Mouse (Mus musculus) CH12.LX (cell line): ENCODE data around the gene Dyx1c1. TPM values are rescaled to one million over a fixed set of nuclear protein-coding genes. Genes with fewer than 3 reads are reported as not detected.

Experiments
- DNase-seq: peaks from one replicate; pipeline ENCODE4 v3.0.0-alpha.2; 2013; ENCODE audit errors: extremely low read depth
- H3K27ac ChIP-seq: 2 replicates; pipeline ENCODE4 v1.5.1; 2012; ENCODE audit warnings: low read depth, mild to moderate bottlenecking, control low read depth, moderate library complexity; ENCODE audit not compliant: insufficient read depth
- H3K27me3 ChIP-seq: replicated peaks from 2 replicates; pipeline ENCODE3; 2012; ENCODE audit warnings: inconsistent platforms
- H3K36me3 ChIP-seq, 2 experiments: replicated peaks in 1 of 2; 2 replicates each; pipeline versions ENCODE3 to v1.6.1; 2012; ENCODE audit warnings: inconsistent platforms in 1 of 2, low read length in 1 of 2, mild to moderate bottlenecking in 1 of 2, mixed read lengths in 1 of 2, moderate library complexity in 1 of 2; ENCODE audit not compliant: control insufficient read depth in 1 of 2, insufficient read depth in 1 of 2
- H3K4me1 ChIP-seq, 2 experiments: 2 replicates each; pipeline ENCODE4 v1.6.1; 2012; ENCODE audit warnings: inconsistent platforms in 1 of 2, moderate library complexity in 1 of 2; ENCODE audit not compliant: insufficient read depth in 2 of 2, control insufficient read depth in 1 of 2
- H3K4me2 ChIP-seq: 2 replicates; pipeline ENCODE4 v1.6.1; 2012; ENCODE audit warnings: low read depth, mild to moderate bottlenecking, control low read depth; ENCODE audit not compliant: poor library complexity, insufficient read depth, severe bottlenecking
- H3K4me3 ChIP-seq, 3 experiments: fragments of 150-350 bp in 1 of 3; sonication (generic) in 1 of 3; replicated peaks in 1 of 3; 2 replicates each; pipeline versions ENCODE3 to v1.5.1; 2011 to 2012; ENCODE audit warnings: low read depth in 2 of 3, low read length in 2 of 3, mild to moderate bottlenecking in 2 of 3, moderate library complexity in 2 of 3, control low read depth in 1 of 3, improper control_type of control experiment in 1 of 3, inconsistent platforms in 1 of 3, mixed read lengths in 1 of 3; ENCODE audit not compliant: poor library complexity in 1 of 3
- H3K79me2 ChIP-seq: replicated peaks from 2 replicates; pipeline ENCODE4 v1.6.1; 2012; ENCODE audit warnings: mild to moderate bottlenecking, moderate library complexity; ENCODE audit not compliant: control insufficient read depth, poor library complexity, insufficient read depth, severe bottlenecking; ENCODE audit errors: extremely low read depth
- H3K9ac ChIP-seq: 2 replicates; pipeline ENCODE4 v1.6.1; 2012; ENCODE audit warnings: low read depth, mild to moderate bottlenecking, control low read depth, moderate library complexity; ENCODE audit not compliant: insufficient read depth
- H3K9me3 ChIP-seq: replicated peaks from 2 replicates; pipeline ENCODE3; 2012; ENCODE audit warnings: low read length, inconsistent platforms, mixed read lengths
- BHLHE40 ChIP-seq: IDR thresholded peaks from 2 replicates; pipeline ENCODE4 v1.6.1; 2011; ENCODE audit warnings: mild to moderate bottlenecking, low read depth, low read length, improper control_type of control experiment
- CHD1 ChIP-seq: IDR thresholded peaks from 2 replicates; pipeline ENCODE4 v1.6.1; 2012; ENCODE audit warnings: low read depth, low read length, improper control_type of control experiment, inconsistent platforms
- CTCF ChIP-seq, 2 experiments: IDR thresholded peaks in 1 of 2; conservative IDR thresholded peaks in 1 of 2; 2 replicates each; pipeline ENCODE4 v1.5.1; 2011 to 2012; ENCODE audit warnings: low read depth in 2 of 2, low read length in 2 of 2, improper control_type of control experiment in 1 of 2, inconsistent platforms in 1 of 2, mild to moderate bottlenecking in 1 of 2, moderate library complexity in 1 of 2
- E2F4 ChIP-seq: IDR thresholded peaks from 2 replicates; pipeline ENCODE4 v1.6.1; 2011; ENCODE audit warnings: low read depth, low read length, improper control_type of control experiment; ENCODE audit not compliant: insufficient replicate concordance
- EP300 ChIP-seq: IDR thresholded peaks from 2 replicates; pipeline ENCODE4 v1.6.1; 2011; ENCODE audit warnings: low read length, improper control_type of control experiment
- IRF4 ChIP-seq: IDR thresholded peaks from 2 replicates; pipeline ENCODE4 v1.6.1; 2014; ENCODE audit warnings: low read depth, mild to moderate bottlenecking, inconsistent platforms, low read length, improper control_type of control experiment
- JUN ChIP-seq: IDR thresholded peaks from 2 replicates; pipeline ENCODE4 v1.6.1; 2011; ENCODE audit warnings: low read depth, mild to moderate bottlenecking, low read length, improper control_type of control experiment, moderate library complexity; ENCODE audit not compliant: insufficient read depth
- JUND ChIP-seq: conservative IDR thresholded peaks from 2 replicates; pipeline ENCODE4 v1.6.1; 2011; ENCODE audit warnings: low read depth, low read length, improper control_type of control experiment
- MAFK ChIP-seq: IDR thresholded peaks from 2 replicates; pipeline ENCODE4 v1.6.1; 2011; ENCODE audit warnings: low read length, improper control_type of control experiment; ENCODE audit not compliant: insufficient replicate concordance
- MAX ChIP-seq: IDR thresholded peaks from 2 replicates; pipeline ENCODE4 v1.6.1; 2011; ENCODE audit warnings: low read length, improper control_type of control experiment
- NELFE ChIP-seq: IDR thresholded peaks from 2 replicates; pipeline ENCODE4 v1.6.1; 2011; ENCODE audit warnings: low read depth, low read length, improper control_type of control experiment
- NRF1 ChIP-seq: IDR thresholded peaks from 2 replicates; pipeline ENCODE4 v1.6.1; 2014; ENCODE audit warnings: low read depth, mild to moderate bottlenecking, inconsistent platforms, low read length, improper control_type of control experiment, moderate library complexity
- POLR2A ChIP-seq: IDR thresholded peaks from 2 replicates; pipeline ENCODE4 v1.6.1; 2011; ENCODE audit warnings: low read depth, mild to moderate bottlenecking, improper control_type of control experiment, low read length
- RAD21 ChIP-seq: IDR thresholded peaks from 2 replicates; pipeline ENCODE4 v1.6.1; 2011; ENCODE audit warnings: low read depth, mild to moderate bottlenecking, low read length, improper control_type of control experiment, moderate library complexity
- SMC3 ChIP-seq: IDR thresholded peaks from 2 replicates; pipeline ENCODE4 v1.6.1; 2011; ENCODE audit warnings: low read depth, low read length, improper control_type of control experiment
- UBTF ChIP-seq: IDR thresholded peaks from 2 replicates; pipeline ENCODE4 v1.6.1; 2012; ENCODE audit warnings: low read depth, mild to moderate bottlenecking, inconsistent platforms, low read length, improper control_type of control experiment, moderate library complexity
- USF1 ChIP-seq: IDR thresholded peaks from 2 replicates; pipeline ENCODE4 v1.6.1; 2014; ENCODE audit warnings: low read depth, mild to moderate bottlenecking, inconsistent platforms, low read length, improper control_type of control experiment
- ZKSCAN1 ChIP-seq: IDR thresholded peaks from 2 replicates; pipeline ENCODE4 v1.6.1; 2012; ENCODE audit warnings: low read depth, inconsistent platforms, low read length, improper control_type of control experiment, borderline replicate concordance
- ZMIZ1 ChIP-seq: IDR thresholded peaks from 2 replicates; pipeline ENCODE4 v1.6.1; 2012; ENCODE audit warnings: low read depth, mild to moderate bottlenecking, inconsistent platforms, low read length, improper control_type of control experiment
- ZNF384 ChIP-seq: IDR thresholded peaks from 2 replicates; pipeline ENCODE4 v1.6.1; 2012; ENCODE audit warnings: low read depth, low read length, improper control_type of control experiment, inconsistent platforms
- dilution Hi-C: fragments of 300-500 bp; cut with MboI; formaldehyde crosslinking; loops from 2 replicates; pipeline ENCODE4 v1.14.3; 2020; ENCODE audit warnings: low sequenced_read_pairs; ENCODE audit not compliant: extremely low pct_unique_long_range_greater_than_20kb, extremely low pct_ligation_motif_present
- in situ Hi-C: fragments of 300-500 bp; cut with MboI; formaldehyde crosslinking; loops from 3 replicates; pipeline ENCODE4 v1.14.3; 2019; ENCODE audit warnings: low sequenced_read_pairs, low pct_ligation_motif_present, low pct_unique_long_range_greater_than_20kb, mixed read lengths
- polyA plus RNA-seq: library from polyadenylated mRNA; unstranded; fragments of >175 nt; gene quantifications from 2 replicates; pipeline ENCODE4 v1.2.1, GENCODE M21; 2012; ENCODE audit warnings: low read depth; ENCODE audit not compliant: insufficient read length
- total RNA-seq, 2 experiments: library from RNA; depleted of rRNA; stranded (reverse); fragments of 300-350 nt in 1 of 2; fragments of >200 nt in 1 of 2; gene quantifications; 2 replicates each; pipeline ENCODE4 v1.2.3; 2012 to 2014

Dyx1c1 gene
- total and polyA plus RNA-seq, 3 experiments, result 3.4 to 6.8 (median 6.1) TPM

- Histone ChIP-seq H3K27ac (no peak overlapping the region), H3K9ac (no peak overlapping the region), H3K36me3 (peaks cover 7 to 23% of the 10 kb centered on the region in 2 experiments), H3K9me3 (no peaks in the 10 kb centered on the region), H3K4me3 (no peak overlapping the region), H3K27me3 (no peaks in the 10 kb centered on the region), H3K4me2 (no peak overlapping the region)
- no peak for DNase-seq
- in situ Hi-C loops, result no loop called here
- TF ChIP-seq JUND (no peak), POLR2A (no peak), NELFE (no peak), BHLHE40 (no peak), UBTF (no peak), ZKSCAN1 (no peak), RAD21 (no peak), JUN (no peak), IRF4 (no peak), EP300 (no peak), USF1 (no peak)
- TF ChIP-seq, all 38 proteins: peak for 0
- H3K79me2 ChIP-seq, result no peaks in the 10 kb centered on the region
- dilution Hi-C loops, result no loop called here
- H3K4me1 ChIP-seq, result no peaks in the 10 kb centered on the region
Measured at GRCm38 (mm10) chr9:73002177-73002576, 43.6 kb downstream of the Dyx1c1 start.

- peaks cover 7 to 25% of the 10 kb centered on the region in 2 experiments for H3K36me3 ChIP-seq
- no peak overlapping the region for H3K9ac ChIP-seq
- no peak overlapping the region for H3K27ac ChIP-seq
- in situ Hi-C loops, result no loop called here
- H3K4me3 ChIP-seq, result no peak overlapping the region
- no peaks in the 10 kb centered on the region for H3K4me1 ChIP-seq
- dilution Hi-C loops, result no loop called here
- no peaks in the 10 kb centered on the region for H3K9me3 ChIP-seq
- TF ChIP-seq ZNF384 (no peak), E2F4 (no peak), CHD1 (no peak), SMC3 (no peak), ZMIZ1 (no peak), RAD21 (no peak), IRF4 (no peak), NRF1 (no peak), NELFE (no peak), MAFK (no peak), CTCF (conservative IDR thresholded peaks at IDR 0.05 in 1 of 2, IDR thresholded peaks at IDR 0.05 in 1 of 2; ENCODE audit: low read depth in 2 of 2, low read length in 2 of 2) (no peak), JUN (no peak), MAX (no peak)
- H3K79me2 ChIP-seq, result no peaks in the 10 kb centered on the region
- no peak overlapping the region for H3K4me2 ChIP-seq
- no peak for DNase-seq
- H3K27me3 ChIP-seq, result no peaks in the 10 kb centered on the region
Measured at GRCm38 (mm10) chr9:73004076-73004475, 45.5 kb downstream of the Dyx1c1 start.
